Mouse (Mus musculus) midbrain, embryonic 14.5 days (tissue): ENCODE measurements at regions not wholly inside any gene's neighbourhood (a gene's known extent, or its start where the extent isn't known, plus 50 kb on each side); places are given as distances from the start of the nearest gene placed in this dataset. TPM values are rescaled to one million over a fixed set of nuclear protein-coding genes. Genes with fewer than 3 reads are reported as not detected.

Experiments
- ATAC-seq: fragments of 200-750 bp; cut with Nextera tagmentation; 2 replicates; pipeline ENCODE4 v1.8.0; 2017; ENCODE audit warnings: moderate number of reproducible peaks, moderate library complexity; ENCODE audit not compliant: low FRiP score, low TSS enrichment
- DNase-seq: peaks from one replicate; pipeline ENCODE4 v3.0.0-alpha.2; 2015
- H3K27ac ChIP-seq: fragments of 300-500 bp; sonication (generic); replicated peaks from 2 replicates; pipeline ENCODE4 v1.5.1; 2014; ENCODE audit warnings: mild to moderate bottlenecking, low read depth, low read length, moderate library complexity
- H3K27me3 ChIP-seq: fragments of 300-500 bp; sonication (generic); 2 replicates; pipeline ENCODE4 v1.6.1; 2014; ENCODE audit warnings: low read length, control low read depth, mixed read lengths; ENCODE audit not compliant: control insufficient read depth, insufficient read depth
- H3K36me3 ChIP-seq: fragments of 300-500 bp; sonication (generic); 2 replicates; pipeline ENCODE4 v1.6.1; 2014; ENCODE audit warnings: low read length, control low read depth; ENCODE audit not compliant: control insufficient read depth, insufficient read depth
- H3K4me1 ChIP-seq: fragments of 300-500 bp; sonication (generic); 2 replicates; pipeline ENCODE4 v1.6.1; 2014; ENCODE audit warnings: mild to moderate bottlenecking, antibody characterized with exemption, low read length, control low read depth; ENCODE audit not compliant: control insufficient read depth, insufficient read depth
- H3K4me2 ChIP-seq: fragments of 300-500 bp; sonication (generic); 2 replicates; pipeline ENCODE4 v1.6.1; 2014; ENCODE audit warnings: mild to moderate bottlenecking, low read length, moderate library complexity
- H3K4me3 ChIP-seq: fragments of 300-500 bp; sonication (generic); replicated peaks from 2 replicates; pipeline ENCODE4 v1.5.1; 2014; ENCODE audit warnings: low read depth, low read length
- H3K9ac ChIP-seq: fragments of 300-500 bp; sonication (generic); replicated peaks from 2 replicates; pipeline ENCODE4 v1.6.1; 2014; ENCODE audit warnings: mild to moderate bottlenecking, low read length, moderate library complexity
- H3K9me3 ChIP-seq: fragments of 300-500 bp; sonication (generic); 2 replicates; pipeline ENCODE4 v1.6.1; 2016; ENCODE audit warnings: low read length, control low read depth, mixed read lengths; ENCODE audit not compliant: control insufficient read depth
- whole genome bisulfite sequencing: fragments of 180-500 bp; shearing (Covaris S2); extraction: QIAGEN DNeasy Blood & Tissue Kit; methylation state at CpG from one replicate; pipeline ENCODE4 v1.1.7; 2014; 5-methylcytosine and 5-hydroxymethylcytosine counted together
- microRNA-seq: library from miRNA; unstranded; fragments of <30 nt; microRNA quantifications from one replicate; pipeline ENCODE4, GENCODE M21; 2016

GRCm38 (mm10) chr13:98555693-98556092 lies 63.9 kb upstream of the Gm10320 start:
- no peak overlapping the region for H3K4me2 ChIP-seq
- no peak overlapping the region for H3K9ac ChIP-seq
- no peaks in the 10 kb centered on the region for H3K4me1 ChIP-seq
- no peaks in the 10 kb centered on the region for H3K36me3 ChIP-seq
- no peak for ATAC-seq
- peaks cover 4% of the 10 kb centered on the region; the same call in 1 of the 2 replicates for H3K27me3 ChIP-seq
- no peak overlapping the region for H3K27ac ChIP-seq
- no peaks in the 10 kb centered on the region for H3K9me3 ChIP-seq
- no peak overlapping the region for H3K4me3 ChIP-seq
- DNase-seq = no peak
- WGBS = 84% methylated on average over 6 of the region's 6 CpGs

GRCm38 (mm10) chr13:98551471-98552020 lies 59.7 kb upstream of the Gm10320 start:
- Histone ChIP-seq H3K27me3 (peaks cover 4% of the 10 kb centered on the region; the same call in 1 of the 2 replicates), H3K9me3 (no peaks in the 10 kb centered on the region), H3K36me3 (no peaks in the 10 kb centered on the region), H3K9ac (no peak overlapping the region), H3K4me3 (no peak overlapping the region), H3K4me1 (no peaks in the 10 kb centered on the region), H3K27ac (no peak overlapping the region), H3K4me2 (no peak overlapping the region)
- no peak for DNase-seq
- ATAC-seq = no peak
- WGBS = 75% methylated on average over 13 of the region's 13 CpGs

GRCm38 (mm10) chr13:98547223-98547622 lies 55.4 kb upstream of the Gm10320 start:
- no peak overlapping the region for H3K4me2 ChIP-seq
- no peak for DNase-seq
- peaks cover 4% of the 10 kb centered on the region; the same call in 1 of the 2 replicates for H3K27me3 ChIP-seq
- no peak overlapping the region for H3K4me3 ChIP-seq
- no peak overlapping the region for H3K9ac ChIP-seq
- H3K9me3 ChIP-seq = no peaks in the 10 kb centered on the region
- no peak overlapping the region for H3K27ac ChIP-seq
- H3K36me3 ChIP-seq = no peaks in the 10 kb centered on the region
- peaks cover 6% of the 10 kb centered on the region; the same call in 1 of the 2 replicates for H3K4me1 ChIP-seq
- WGBS = 91% methylated on average over 5 of the region's 5 CpGs
- ATAC-seq = no peak

- 23% methylated on average over 5 of the region's 5 CpGs for WGBS
- Histone ChIP-seq H3K4me3 (no peak overlapping the region), H3K9ac (no peak overlapping the region), H3K36me3 (no peaks in the 10 kb centered on the region), H3K4me1 (peaks cover 6% of the 10 kb centered on the region; the same call in 1 of the 2 replicates), H3K27me3 (peaks cover under 1% of the 10 kb centered on the region; the same call in 1 of the 2 replicates), H3K27ac (no peak overlapping the region), H3K4me2 (no peak overlapping the region), H3K9me3 (no peaks in the 10 kb centered on the region)
- no peak for ATAC-seq
- DNase-seq = peak; percentile 39
These were observed 54.3 kb upstream of the Gm10320 start for GRCm38 (mm10) chr13:98546116-98546515.

- Histone ChIP-seq H3K9ac (no peak overlapping the region), H3K27ac (no peak overlapping the region), H3K4me1 (peaks cover 6% of the 10 kb centered on the region; the same call in 1 of the 2 replicates), H3K4me3 (no peak overlapping the region), H3K27me3 (no peaks in the 10 kb centered on the region; the same call in 1 of the 2 replicates), H3K4me2 (no peak overlapping the region), H3K36me3 (no peaks in the 10 kb centered on the region), H3K9me3 (no peaks in the 10 kb centered on the region)
- ATAC-seq (no peak), DNase-seq (no peak)
- 44% methylated on average over 5 of the region's 5 CpGs for WGBS
These were observed 53.6 kb upstream of the Gm10320 start for GRCm38 (mm10) chr13:98545398-98545797.

- Histone ChIP-seq H3K36me3 (no peaks in the 10 kb centered on the region), H3K27ac (no peak overlapping the region), H3K4me2 (no peak overlapping the region), H3K27me3 (no peaks in the 10 kb centered on the region; the same call in 1 of the 2 replicates), H3K4me3 (no peak overlapping the region), H3K9me3 (no peaks in the 10 kb centered on the region), H3K9ac (no peak overlapping the region), H3K4me1 (peaks cover 6% of the 10 kb centered on the region; the same call in 1 of the 2 replicates)
- ATAC-seq (no peak), DNase-seq (no peak)
- WGBS = 92% methylated on average over 10 of the region's 10 CpGs
These were observed 52.2 kb upstream of the Gm10320 start for GRCm38 (mm10) chr13:98544051-98544450.

Small RNAs in the stretch of these regions (microRNA-seq; reads per million reads assigned to microRNA genes)
- not detected for gene Gm22698
